ENCODE assay signal across 21 mouse cellular contexts in the genomic region with DNA sequence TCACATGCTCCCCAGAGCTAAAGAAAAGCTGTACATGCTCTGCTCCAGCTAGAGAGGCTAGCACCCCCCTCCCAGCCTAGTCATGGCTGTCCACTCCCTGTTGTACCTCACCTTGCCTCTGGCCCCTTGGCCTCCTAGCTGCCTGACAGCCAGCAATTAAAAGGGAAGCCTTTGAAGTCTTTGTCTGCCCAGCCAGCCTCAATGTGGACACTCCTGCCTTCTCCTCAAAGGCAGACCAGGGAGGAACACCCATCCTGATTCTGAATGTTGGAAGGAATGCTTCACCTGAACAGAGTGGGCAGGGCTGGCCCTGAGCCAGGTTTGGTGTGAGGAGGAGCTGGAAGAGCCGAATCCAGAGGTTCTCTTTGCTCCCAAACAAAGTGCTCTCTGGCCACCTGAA. TPM values are rescaled to one million over a fixed set of nuclear protein-coding genes. Genes with fewer than 3 reads are reported as not detected.
DNase-seq lines count a peak whose midpoint lies in the region; ATAC-seq and TF ChIP-seq lines count a peak whose summit lies in the region.
"Had no signal": no experiment of that assay in that cellular context is flagged by ENCODE, and none has a peak within 500 bp of the region (broad histone marks: within the 10 kb centered on the region; RNA-seq: fewer than 3 reads in every experiment).

No protein-coding gene starts in this region.

- H3K27me3 ChIP-seq in lung, embryonic 14.5 days (ENCODE audit: insufficient read depth, low read length): no peaks in the 10 kb centered on the region; the same call in 1 of the 2 replicates
- H3K27me3 ChIP-seq in midbrain, embryonic 11.5 days (ENCODE audit: control insufficient read depth, insufficient read depth, low read length): peaks cover 6% of the 10 kb centered on the region
- H3K27me3 ChIP-seq in midbrain, embryonic 10.5 days (ENCODE audit: low read depth, poor library complexity, severe bottlenecking): peaks cover 81% of the 10 kb centered on the region
- H3K27me3 ChIP-seq: Patski had no signal

- H3K36me3 ChIP-seq in lung, embryonic 14.5 days (ENCODE audit: insufficient read depth): no peaks in the 10 kb centered on the region
- H3K36me3 ChIP-seq in midbrain, embryonic 11.5 days (ENCODE audit: control insufficient read depth, insufficient read depth, low read length): no peaks in the 10 kb centered on the region
- H3K36me3 ChIP-seq in midbrain, embryonic 10.5 days: no peaks in the 10 kb centered on the region
- H3K36me3 ChIP-seq: G1E had no signal

- intact Hi-C loops in heart, postnatal 36 days (cut with DNase I): no loop called here

- DNase-seq in heart, adult 11 months: peak; percentile 77
- no peak for DNase-seq in heart, postnatal 36 days
- DNase-seq in lung, embryonic 14.5 days: peak; percentile 9
- DNase-seq in lung, postnatal 4 days: no peak
- DNase-seq in midbrain, embryonic 11.5 days (ENCODE audit: low spot score, missing footprints): peak; percentile 67
- no peak for DNase-seq in midbrain, embryonic 10.5 days (ENCODE audit: low spot score)
- DNase-seq: adrenal gland, adult 2 months; adrenal gland, adult 8-10 months; adrenal gland, postnatal 10 days; adrenal gland, postnatal 14 days; adrenal gland, postnatal 25 days; adrenal gland, postnatal 36 days; B cell, adult 2 months; cerebellum, adult 11 months; cerebellum, adult 11-12 months; cerebellum, adult 18-20 months had no signal

- 31% methylated on average over 1 of the region's 1 CpGs for WGBS in lung, embryonic 14.5 days
- 90% methylated on average over 1 of the region's 1 CpGs for WGBS in midbrain, embryonic 11.5 days
- 73% methylated on average over 1 of the region's 1 CpGs for WGBS in midbrain, embryonic 10.5 days

- no peak overlapping the region for H3K4me2 ChIP-seq in lung, embryonic 14.5 days
- no peak overlapping the region for H3K4me2 ChIP-seq in midbrain, embryonic 11.5 days

- H3K4me3 ChIP-seq in lung, embryonic 14.5 days (ENCODE audit: low read depth, low read length): no peak overlapping the region
- no peak overlapping the region for H3K4me3 ChIP-seq in midbrain, embryonic 11.5 days (ENCODE audit: low read depth, low read length)
- no peak overlapping the region for H3K4me3 ChIP-seq in midbrain, embryonic 10.5 days

- TF ChIP-seq CTCF in lung, embryonic 14.5 days (IDR thresholded peaks at IDR 0.05; ENCODE audit: low read depth): no peak

- H3K4me1 ChIP-seq in lung, embryonic 14.5 days (ENCODE audit: insufficient read depth): no peaks in the 10 kb centered on the region
- no peaks in the 10 kb centered on the region for H3K4me1 ChIP-seq in midbrain, embryonic 11.5 days (ENCODE audit: control insufficient read depth, insufficient read depth, low read length)
- H3K4me1 ChIP-seq in midbrain, embryonic 10.5 days: no peaks in the 10 kb centered on the region

- H3K9me3 ChIP-seq in lung, embryonic 14.5 days (ENCODE audit: low read depth, low read length): no peaks in the 10 kb centered on the region
- H3K9me3 ChIP-seq in midbrain, embryonic 11.5 days (ENCODE audit: control insufficient read depth, low read length): no peaks in the 10 kb centered on the region
- H3K9me3 ChIP-seq in midbrain, embryonic 10.5 days (replicated peaks): no peaks in the 10 kb centered on the region
- H3K9me3 ChIP-seq: G1E had no signal

- ATAC-seq in lung, embryonic 14.5 days (ENCODE audit: insufficient read depth): no peak
- ATAC-seq in midbrain, embryonic 11.5 days (ENCODE audit: low FRiP score): no peak
- ATAC-seq: activated CD4-positive, CD25-positive, alpha-beta regulatory T cell, adult 4 months; CD4-positive, CD25-positive, alpha-beta regulatory T cell, adult 4 months; Patski had no signal

- no peak overlapping the region for H3K27ac ChIP-seq in lung, embryonic 14.5 days (ENCODE audit: low read depth)
- no peak overlapping the region for H3K27ac ChIP-seq in midbrain, embryonic 11.5 days (ENCODE audit: low read depth, low read length)
- H3K27ac ChIP-seq in midbrain, embryonic 10.5 days (replicated peaks): no peak overlapping the region

- H3K9ac ChIP-seq in lung, embryonic 14.5 days: no peak overlapping the region
- no peak overlapping the region for H3K9ac ChIP-seq in midbrain, embryonic 11.5 days (ENCODE audit: low read length)

RNA-seq across cellular contexts. Expression of a gene that starts 12.4 kb away (rescaled TPM):
- total RNA-seq in heart, postnatal 36 days (2021): not detected
- polyA plus RNA-seq in lung, embryonic 14.5 days (2014; fragmentation: Nextera tagmentation; extraction: Ambion mirVana): 0.20 and 0.39 TPM in 2 replicates
- 55.5 and 61.5 TPM in 2 replicates for polyA plus RNA-seq in midbrain, embryonic 11.5 days (2014; fragmentation: Nextera tagmentation; extraction: Ambion mirVana)
- 23.3 and 29.0 TPM in 2 replicates for polyA plus RNA-seq in midbrain, embryonic 10.5 days (2016; fragmentation: Nextera tagmentation; extraction: Ambion mirVana)
- total RNA-seq: adrenal gland, adult 18-20 months; adrenal gland, adult 2 months; adrenal gland, adult 8-10 months; adrenal gland, postnatal 25 days; adrenal gland, postnatal 36 days had no signal
- polyA plus RNA-seq: activated CD4-positive, CD25-positive, alpha-beta regulatory T cell, adult 4 months; adrenal gland, adult 2 months; CD4-positive, CD25-positive, alpha-beta regulatory T cell, adult 4 months had no signal

RNA-seq across cellular contexts. Expression of a gene that starts 39.5 kb away (rescaled TPM):
- total RNA-seq in heart, postnatal 36 days (2021): 10 to 100 TPM; 25.3 to 26.2 TPM
- 10.2 and 11.5 TPM in 2 replicates for polyA plus RNA-seq in lung, embryonic 14.5 days (2014; fragmentation: Nextera tagmentation; extraction: Ambion mirVana)
- polyA plus RNA-seq in midbrain, embryonic 11.5 days (2014; fragmentation: Nextera tagmentation; extraction: Ambion mirVana): 8.6 and 8.8 TPM in 2 replicates
- 10.1 and 13.3 TPM in 2 replicates for polyA plus RNA-seq in midbrain, embryonic 10.5 days (2016; fragmentation: Nextera tagmentation; extraction: Ambion mirVana)

Comparison
In these comparisons a context has a peak if more than half of its experiments do, and no peak if none do; other contexts are left out.
1. DNase-seq: peak in heart, adult 11 months (single experiment), lung, embryonic 14.5 days (single experiment) and midbrain, embryonic 11.5 days (single experiment); none in heart, postnatal 36 days (0 of 2), lung, postnatal 4 days (0 of 2) and midbrain, embryonic 10.5 days (single experiment).
2. RNA of a gene that starts 12.4 kb away (polyA plus RNA-seq): 55.5 to 61.5 TPM in midbrain, embryonic 11.5 days and 23.3 to 29.0 TPM in midbrain, embryonic 10.5 days; 0.20 to 0.39 TPM in lung, embryonic 14.5 days; every median in the first group is over 10 times any median in the second.